Mouse (Mus musculus) heart, adult 9 months (tissue): Measurements from ENCODE around the gene Sash3.
A peak's percentile ranks its signal among the peaks of the same experiment; 100 is the strongest.

Source experiments
- DNase-seq, 2 experiments: peaks; one replicate each; pipeline ENCODE4 v3.0.0; 2022; ENCODE audit warnings: low spot score in 2 of 2

Gene Sash3

GRCm38 (mm10) chrX:48140286-48140877 lies 5.9 kb upstream of the Sash3 start:
- no peak for DNase-seq

GRCm38 (mm10) chrX:48141481-48141880 lies 4.8 kb upstream of the Sash3 start:
- no peak for DNase-seq

GRCm38 (mm10) chrX:48143415-48144335 lies 2.6 kb upstream of the Sash3 start:
- DNase-seq = peak in 1 of 2 experiments; percentile 25

- DNase-seq = no peak
Observed at GRCm38 (mm10) chrX:48147226-48147625, 990 bp downstream of the Sash3 start.

- no peak for DNase-seq
Observed at GRCm38 (mm10) chrX:48147741-48148186, 1.5 kb downstream of the Sash3 start.

GRCm38 (mm10) chrX:48152106-48152505 lies 5.9 kb downstream of the Sash3 start:
- DNase-seq = no peak

GRCm38 (mm10) chrX:48153414-48153813 lies 7.2 kb downstream of the Sash3 start:
- no peak for DNase-seq

GRCm38 (mm10) chrX:48153949-48154348 lies 7.7 kb downstream of the Sash3 start:
- no peak for DNase-seq

- DNase-seq = no peak
Observed at GRCm38 (mm10) chrX:48155489-48155888, 9.3 kb downstream of the Sash3 start.

- DNase-seq = no peak
Observed at GRCm38 (mm10) chrX:48157396-48157795, 11.2 kb downstream of the Sash3 start.

GRCm38 (mm10) chrX:48158229-48158919 lies 12.1 kb downstream of the Sash3 start:
- DNase-seq = no peak

- DNase-seq = no peak
Observed at GRCm38 (mm10) chrX:48169892-48170291, 23.7 kb downstream of the Sash3 start.

GRCm38 (mm10) chrX:48170368-48170767 lies 24.1 kb downstream of the Sash3 start:
- DNase-seq = no peak

- DNase-seq = no peak
Observed at GRCm38 (mm10) chrX:48181844-48182243, 35.6 kb downstream of the Sash3 start.

GRCm38 (mm10) chrX:48184703-48185102 lies 38.5 kb downstream of the Sash3 start:
- no peak for DNase-seq

- DNase-seq = no peak
Observed at GRCm38 (mm10) chrX:48191261-48191660, 45.0 kb downstream of the Sash3 start.

- no peak for DNase-seq
Observed at GRCm38 (mm10) chrX:48193235-48194152, 47.3 kb downstream of the Sash3 start.

- no peak for DNase-seq
Observed at GRCm38 (mm10) chrX:48197856-48198255, 51.6 kb downstream of the Sash3 start.

GRCm38 (mm10) chrX:48199026-48199425 lies 52.8 kb downstream of the Sash3 start:
- peak; percentile 11 to 23 for DNase-seq

GRCm38 (mm10) chrX:48200699-48201098 lies 54.5 kb downstream of the Sash3 start:
- no peak for DNase-seq

GRCm38 (mm10) chrX:48201973-48202372 lies 55.7 kb downstream of the Sash3 start:
- DNase-seq = no peak
